Mouse (Mus musculus) midbrain, embryonic 14.5 days (tissue): ENCODE data around the gene Nat9. TPM values are rescaled to one million over a fixed set of nuclear protein-coding genes. Genes with fewer than 3 reads are reported as not detected.

ENCODE experiments used
- ATAC-seq: fragments of 200-750 bp; cut with Nextera tagmentation; 2 replicates; pipeline ENCODE4 v1.8.0; 2017; ENCODE audit warnings: moderate number of reproducible peaks, moderate library complexity; ENCODE audit not compliant: low FRiP score, low TSS enrichment
- DNase-seq: peaks from one replicate; pipeline ENCODE4 v3.0.0-alpha.2; 2015
- H3K27ac ChIP-seq: fragments of 300-500 bp; sonication (generic); replicated peaks from 2 replicates; pipeline ENCODE4 v1.5.1; 2014; ENCODE audit warnings: mild to moderate bottlenecking, low read depth, low read length, moderate library complexity
- H3K27me3 ChIP-seq: fragments of 300-500 bp; sonication (generic); 2 replicates; pipeline ENCODE4 v1.6.1; 2014; ENCODE audit warnings: low read length, control low read depth, mixed read lengths; ENCODE audit not compliant: control insufficient read depth, insufficient read depth
- H3K36me3 ChIP-seq: fragments of 300-500 bp; sonication (generic); 2 replicates; pipeline ENCODE4 v1.6.1; 2014; ENCODE audit warnings: low read length, control low read depth; ENCODE audit not compliant: control insufficient read depth, insufficient read depth
- H3K4me1 ChIP-seq: fragments of 300-500 bp; sonication (generic); 2 replicates; pipeline ENCODE4 v1.6.1; 2014; ENCODE audit warnings: mild to moderate bottlenecking, antibody characterized with exemption, low read length, control low read depth; ENCODE audit not compliant: control insufficient read depth, insufficient read depth
- H3K4me2 ChIP-seq: fragments of 300-500 bp; sonication (generic); 2 replicates; pipeline ENCODE4 v1.6.1; 2014; ENCODE audit warnings: mild to moderate bottlenecking, low read length, moderate library complexity
- H3K4me3 ChIP-seq: fragments of 300-500 bp; sonication (generic); replicated peaks from 2 replicates; pipeline ENCODE4 v1.5.1; 2014; ENCODE audit warnings: low read depth, low read length
- H3K9ac ChIP-seq: fragments of 300-500 bp; sonication (generic); replicated peaks from 2 replicates; pipeline ENCODE4 v1.6.1; 2014; ENCODE audit warnings: mild to moderate bottlenecking, low read length, moderate library complexity
- H3K9me3 ChIP-seq: fragments of 300-500 bp; sonication (generic); 2 replicates; pipeline ENCODE4 v1.6.1; 2016; ENCODE audit warnings: low read length, control low read depth, mixed read lengths; ENCODE audit not compliant: control insufficient read depth
- WGBS: fragments of 180-500 bp; shearing (Covaris S2); extraction: QIAGEN DNeasy Blood & Tissue Kit; methylation state at CpG from one replicate; pipeline ENCODE4 v1.1.7; 2014; 5-methylcytosine and 5-hydroxymethylcytosine counted together
- polyA plus RNA-seq: library from polyadenylated mRNA; unstranded; fragments of >200 nt; fragmentation: Nextera tagmentation; extraction: Ambion mirVana; gene quantifications from 2 replicates; pipeline ENCODE4 v1.2.1, GENCODE M21; 2014

Gene Nat9
- polyA plus RNA-seq, 1 experiment from 2014 or later, result 17.4 TPM

DNA sequence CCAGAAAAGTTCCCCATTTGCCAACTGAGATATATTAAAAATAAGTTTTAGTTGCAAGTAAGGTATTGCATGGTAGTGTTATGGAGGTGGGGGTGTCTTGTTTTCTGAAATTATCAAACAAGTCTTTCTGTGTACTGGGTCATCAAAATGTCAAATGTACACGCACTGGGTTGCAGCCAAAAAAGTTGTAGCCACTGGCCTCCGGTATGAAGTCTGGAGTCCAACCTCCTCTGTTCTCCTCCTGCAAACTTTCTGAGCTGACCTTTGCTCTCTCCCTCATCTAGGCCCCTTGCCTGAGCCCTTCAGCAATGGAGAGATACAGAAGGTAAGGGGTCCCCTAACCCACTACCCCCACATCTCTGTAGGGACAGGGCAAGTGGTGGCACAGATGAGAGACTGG is 8.9 kb downstream of the Nat9 start:
- H3K4me3 ChIP-seq, result no peak overlapping the region
- H3K9me3 ChIP-seq, result no peaks in the 10 kb centered on the region
- ATAC-seq (no peak), DNase-seq (no peak)
- H3K4me1 ChIP-seq, result peaks cover 21% of the 10 kb centered on the region; the same call in 1 of the 2 replicates
- H3K27me3 ChIP-seq, result no peaks in the 10 kb centered on the region
- no peak overlapping the region for H3K4me2 ChIP-seq
- WGBS, result 96% methylated on average over 2 of the region's 2 CpGs
- no peak overlapping the region for H3K27ac ChIP-seq
- no peaks in the 10 kb centered on the region for H3K36me3 ChIP-seq
- H3K9ac ChIP-seq, result no peak overlapping the region

GRCm38 (mm10) chr11:115177559-115178195 is 10.0 kb downstream of the Nat9 start:
- peak; percentile 49; the same call in 1 of the 2 replicates for ATAC-seq
- no peaks in the 10 kb centered on the region for H3K9me3 ChIP-seq

GRCm38 (mm10) chr11:115176399-115177190 is 11.1 kb downstream of the Nat9 start:
- Histone ChIP-seq H3K4me1 (peaks cover 36% of the 10 kb centered on the region), H3K4me2 (no peak overlapping the region), H3K27me3 (no peaks in the 10 kb centered on the region), H3K9ac (no peak overlapping the region), H3K36me3 (no peaks in the 10 kb centered on the region), H3K27ac (0 out of 2 replicates have a peak overlapping the region, but pooled peaks have one; percentile 3), H3K9me3 (no peaks in the 10 kb centered on the region), H3K4me3 (no peak overlapping the region)
- ATAC-seq, result no peak
- DNase-seq, result no peak
- WGBS, result 62% methylated on average over 24 of the region's 24 CpGs

More at GRCm38 (mm10) chr11:115177559-115178195, 10.0 kb downstream of the Nat9 start:
- 21% methylated on average over 10 of the region's 10 CpGs for whole genome bisulfite sequencing
- DNase-seq, result peak; percentile 76
- Histone ChIP-seq H3K4me3 (no peak overlapping the region), H3K27me3 (no peaks in the 10 kb centered on the region), H3K36me3 (no peaks in the 10 kb centered on the region), H3K27ac (0 out of 2 replicates have a peak overlapping the region, but pooled peaks have one; percentile 37), H3K9ac (no peak overlapping the region), H3K4me1 (peaks cover 30% of the 10 kb centered on the region), H3K4me2 (peak overlapping the region; percentile 25; the same call in 1 of the 2 replicates)

DNA sequence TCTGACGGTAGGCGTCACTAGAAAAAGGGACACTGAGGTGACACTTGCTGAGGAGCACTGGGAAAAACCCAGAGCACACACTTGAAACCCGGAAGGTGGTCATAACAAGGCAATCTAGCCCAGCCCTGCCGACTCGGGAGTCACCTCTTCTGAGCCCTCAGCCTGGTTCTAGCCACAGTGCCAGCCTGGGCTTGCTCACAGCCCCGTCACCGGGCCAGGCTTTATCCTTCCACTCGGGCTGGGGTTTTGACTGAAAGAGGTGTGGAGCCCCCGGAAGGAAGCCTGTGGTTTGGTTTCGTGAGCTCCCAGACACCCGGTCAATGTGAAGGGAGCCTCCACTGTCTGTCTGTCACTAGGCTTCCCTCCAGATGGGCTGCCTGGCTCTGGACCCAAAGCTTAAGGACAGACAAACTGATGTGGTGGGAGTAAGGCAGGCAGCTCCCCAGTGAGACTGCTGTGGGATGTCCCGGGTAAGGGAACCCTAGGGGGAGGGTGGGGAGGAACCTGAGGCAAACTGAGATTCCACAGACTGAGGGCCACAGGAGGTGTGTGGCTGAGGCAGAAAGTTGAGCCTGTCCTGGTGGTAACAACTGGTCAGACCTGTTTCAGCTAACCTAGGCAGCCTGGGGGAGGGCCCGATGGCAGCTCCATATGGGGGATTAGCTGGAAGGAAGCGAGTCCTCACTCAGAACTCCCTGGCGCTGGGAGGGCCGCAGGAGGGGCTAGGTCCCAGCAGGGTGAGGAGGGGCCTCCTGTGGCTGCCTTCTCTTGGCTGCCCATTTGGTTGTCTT is 13.9 kb downstream of the Nat9 start:
- Histone ChIP-seq H3K9ac (no peak overlapping the region; the same call in 1 of the 2 replicates), H3K4me1 (peaks cover 36% of the 10 kb centered on the region), H3K4me2 (no peak overlapping the region), H3K27ac (no peak overlapping the region), H3K27me3 (no peaks in the 10 kb centered on the region), H3K36me3 (no peaks in the 10 kb centered on the region), H3K9me3 (no peaks in the 10 kb centered on the region), H3K4me3 (no peak overlapping the region)
- WGBS, result 12% methylated on average over 16 of the region's 16 CpGs
- DNase-seq (no peak), ATAC-seq (no peak)

- Histone ChIP-seq H3K9me3 (no peaks in the 10 kb centered on the region), H3K27me3 (no peaks in the 10 kb centered on the region), H3K36me3 (no peaks in the 10 kb centered on the region), H3K9ac (no peak overlapping the region), H3K27ac (no peak overlapping the region), H3K4me3 (no peak overlapping the region), H3K4me1 (peaks cover 35% of the 10 kb centered on the region), H3K4me2 (no peak overlapping the region)
- ATAC-seq (no peak), DNase-seq (peak; percentile 77)
- WGBS, result 27% methylated on average over 4 of the region's 4 CpGs
These were observed 14.8 kb downstream of the Nat9 start for GRCm38 (mm10) chr11:115172825-115173287.

DNA sequence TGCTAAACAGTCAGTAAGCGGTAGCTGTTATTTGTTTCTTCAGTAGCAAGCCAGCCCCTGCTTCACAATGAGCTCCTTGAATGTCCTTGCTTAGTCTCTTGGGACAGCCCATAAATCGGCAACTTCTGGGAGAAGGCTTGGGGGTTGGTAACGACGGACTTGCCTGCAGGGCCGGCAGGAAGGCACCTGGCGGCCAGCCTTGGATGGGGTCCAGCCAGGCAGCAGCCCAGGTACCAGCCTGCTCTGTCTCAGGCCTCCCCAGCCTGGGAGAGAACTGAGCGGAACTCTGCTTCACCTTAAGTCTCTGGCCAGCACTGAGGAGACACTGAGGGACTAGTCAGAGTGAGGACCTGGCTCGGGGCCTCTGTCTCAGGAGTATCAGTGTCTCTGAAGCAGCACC is 16.5 kb downstream of the Nat9 start:
- Histone ChIP-seq H3K9me3 (no peaks in the 10 kb centered on the region), H3K36me3 (no peaks in the 10 kb centered on the region), H3K27ac (no peak overlapping the region), H3K4me1 (peaks cover 25% of the 10 kb centered on the region), H3K4me3 (no peak overlapping the region), H3K9ac (no peak overlapping the region), H3K4me2 (no peak overlapping the region), H3K27me3 (no peaks in the 10 kb centered on the region)
- WGBS, result 54% methylated on average over 8 of the region's 8 CpGs
- DNase-seq (no peak), ATAC-seq (no peak)

DNA sequence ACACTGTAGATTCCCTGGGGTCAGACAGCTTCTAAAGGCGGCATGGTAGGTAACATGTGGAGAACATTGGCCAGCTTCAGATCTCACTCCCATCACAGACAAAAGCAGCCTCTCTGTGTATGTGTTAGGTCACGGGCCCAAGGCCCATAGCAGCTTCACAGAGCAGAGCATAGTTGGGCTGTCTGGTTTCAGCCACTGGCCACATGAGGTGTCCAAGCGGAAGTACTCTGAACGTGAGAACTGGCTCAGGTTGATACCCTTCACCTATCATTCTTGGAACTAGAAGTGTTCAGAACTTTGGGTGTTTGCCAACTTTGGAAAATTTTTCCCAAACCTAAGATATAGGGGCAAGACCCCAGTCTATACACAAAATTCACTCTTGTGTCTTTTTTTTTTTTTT is 18.2 kb downstream of the Nat9 start:
- WGBS, result 91% methylated on average over 4 of the region's 4 CpGs
- no peaks in the 10 kb centered on the region for H3K36me3 ChIP-seq
- no peak overlapping the region for H3K4me2 ChIP-seq
- peaks cover 12% of the 10 kb centered on the region; the same call in 1 of the 2 replicates for H3K27me3 ChIP-seq
- H3K27ac ChIP-seq, result no peak overlapping the region
- no peak overlapping the region for H3K9ac ChIP-seq
- ATAC-seq, result no peak
- DNase-seq, result no peak
- H3K9me3 ChIP-seq, result no peaks in the 10 kb centered on the region
- H3K4me1 ChIP-seq, result peaks cover 23% of the 10 kb centered on the region
- no peak overlapping the region for H3K4me3 ChIP-seq

DNA sequence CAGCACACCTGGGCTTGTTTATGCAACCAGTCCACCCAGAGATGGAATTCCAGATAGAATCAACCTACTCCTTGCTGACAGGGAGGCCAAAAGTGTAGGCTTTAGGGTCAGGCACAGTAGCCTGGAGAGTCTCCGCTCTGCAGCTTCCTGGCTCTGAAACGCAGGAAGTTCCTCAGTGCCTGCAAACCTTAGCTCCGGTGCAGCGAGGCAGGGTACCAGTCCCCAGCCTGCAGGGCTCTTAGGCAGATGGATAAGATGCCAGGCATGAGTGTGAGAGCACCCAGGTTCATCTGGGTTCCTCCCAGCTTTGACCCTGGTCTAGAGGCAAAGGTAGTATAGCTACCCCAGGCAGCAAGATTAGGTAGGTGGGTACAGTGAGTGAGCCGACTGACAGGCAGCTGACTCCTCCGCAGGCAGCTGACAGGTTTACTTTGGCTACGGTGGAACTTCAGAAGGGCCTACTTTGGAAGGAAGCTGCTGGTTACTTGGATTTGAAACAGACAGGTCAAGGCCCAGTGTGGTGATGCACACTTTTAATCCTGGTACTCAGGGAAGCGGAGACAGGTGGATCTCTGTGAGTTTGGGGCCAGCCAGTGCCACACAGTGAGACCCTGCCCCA is 19.9 kb downstream of the Nat9 start:
- H3K9me3 ChIP-seq, result no peaks in the 10 kb centered on the region
- H3K4me2 ChIP-seq, result no peak overlapping the region
- H3K4me1 ChIP-seq, result peaks cover 21% of the 10 kb centered on the region
- ATAC-seq, result no peak
- WGBS, result 88% methylated on average over 8 of the region's 8 CpGs
- H3K27me3 ChIP-seq, result peaks cover 27% of the 10 kb centered on the region
- H3K36me3 ChIP-seq, result no peaks in the 10 kb centered on the region
- H3K4me3 ChIP-seq, result no peak overlapping the region
- no peak overlapping the region for H3K9ac ChIP-seq
- DNase-seq, result no peak
- no peak overlapping the region for H3K27ac ChIP-seq
